Comparison of ENCODE assay signal across 9 mouse cellular contexts in the genomic region with DNA sequence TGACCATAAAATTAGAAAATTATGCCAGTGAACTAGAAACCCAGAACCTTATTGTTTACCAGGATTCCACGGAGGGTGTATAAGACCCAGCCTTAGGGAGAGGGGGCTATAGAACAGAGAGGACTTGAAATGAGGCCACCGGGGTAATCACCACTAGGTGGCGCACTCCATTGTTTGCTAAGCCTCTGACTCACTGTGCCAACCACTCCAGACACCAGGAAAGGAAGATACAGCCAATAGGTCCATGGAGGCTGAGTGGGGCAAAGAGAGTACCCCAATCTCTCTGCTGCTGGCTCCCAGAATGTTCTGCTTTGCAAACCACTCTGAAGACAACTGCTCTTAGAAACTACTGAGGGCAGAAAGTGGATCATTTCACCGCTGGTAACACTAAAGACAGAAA.
A peak's percentile ranks its signal among the peaks of the same experiment; 100 is the strongest.
DNase-seq lines count a peak whose midpoint lies in the region; ATAC-seq lines count a peak whose summit lies in the region.
"Had no signal": no experiment of that assay in that cellular context is flagged by ENCODE, and none has a peak within 500 bp of the region (broad histone marks: within the 10 kb centered on the region; RNA-seq: fewer than 3 reads in every experiment).

No protein-coding gene starts in this region.

- H3K4me1 ChIP-seq in embryonic facial prominence, embryonic 11.5 days (ENCODE audit: control insufficient read depth, insufficient read depth, low read length) = no peaks in the 10 kb centered on the region
- H3K4me1 ChIP-seq in midbrain, embryonic 13.5 days (replicated peaks) = 0 out of 2 replicates have a peak, but pooled peaks cover 5% of the 10 kb centered on the region
- H3K4me1 ChIP-seq: liver, embryonic 15.5 days had no signal

- H3K9me3 ChIP-seq in embryonic facial prominence, embryonic 11.5 days (replicated peaks; ENCODE audit: control insufficient read depth, low read length) = no peaks in the 10 kb centered on the region
- H3K9me3 ChIP-seq in midbrain, embryonic 13.5 days = no peaks in the 10 kb centered on the region
- H3K9me3 ChIP-seq: liver, embryonic 15.5 days had no signal

- DNase-seq in layer of hippocampus, adult 11-12 months (ENCODE audit: low spot score) = peak; percentile 56
- no peak for DNase-seq in layer of hippocampus, adult 9-10 months (ENCODE audit: low spot score)
- peak; percentile 31 to 34 for DNase-seq in adrenal gland, postnatal 4 days (ENCODE audit: low spot score in 2 of 2)
- peak; percentile 68 for DNase-seq in embryonic facial prominence, embryonic 11.5 days (ENCODE audit: low spot score)
- DNase-seq in heart, postnatal 14 days = peak; percentile 70 to 79
- DNase-seq in layer of hippocampus, postnatal 25 days (ENCODE audit: extremely low spot score in 1 of 2, low spot score in 1 of 2) = peak; percentile 26 to 67
- DNase-seq in testis, postnatal 10 days (ENCODE audit: low spot score) = peak; percentile 85

- H3K27me3 ChIP-seq in embryonic facial prominence, embryonic 11.5 days (ENCODE audit: control insufficient read depth, insufficient read depth, low read length) = no peaks in the 10 kb centered on the region
- no peaks in the 10 kb centered on the region for H3K27me3 ChIP-seq in midbrain, embryonic 13.5 days
- H3K27me3 ChIP-seq: liver, embryonic 15.5 days had no signal

- H3K4me2 ChIP-seq in embryonic facial prominence, embryonic 11.5 days (ENCODE audit: low read depth, low read length) = no peak overlapping the region
- no peak overlapping the region for H3K4me2 ChIP-seq in midbrain, embryonic 13.5 days (replicated peaks)
- H3K4me2 ChIP-seq: liver, embryonic 15.5 days had no signal

- peak; percentile 73 for ATAC-seq in embryonic facial prominence, embryonic 11.5 days (replicated peaks; ENCODE audit: insufficient number of reproducible peaks, low FRiP score, low TSS enrichment, low read depth)
- peak; percentile 63; the same call in 1 of the 2 replicates for ATAC-seq in midbrain, embryonic 13.5 days

- H3K9ac ChIP-seq in embryonic facial prominence, embryonic 11.5 days (replicated peaks; ENCODE audit: low read length) = no peak overlapping the region
- no peak overlapping the region for H3K9ac ChIP-seq in midbrain, embryonic 13.5 days (replicated peaks)
- H3K9ac ChIP-seq: liver, embryonic 15.5 days had no signal

- no peak overlapping the region for H3K27ac ChIP-seq in embryonic facial prominence, embryonic 11.5 days (replicated peaks; ENCODE audit: low read depth, low read length)
- no peak overlapping the region for H3K27ac ChIP-seq in midbrain, embryonic 13.5 days
- H3K27ac ChIP-seq: liver, embryonic 15.5 days had no signal

- intact Hi-C loops in heart, postnatal 14 days (cut with DNase I) = loop anchor here (1.0 to 10.0 kb wide), 3 partner anchors 102 to 521 kb away; no protein-coding TSS in a partner anchor

- H3K4me3 ChIP-seq in embryonic facial prominence, embryonic 11.5 days (ENCODE audit: low read depth, low read length) = no peak overlapping the region
- no peak overlapping the region for H3K4me3 ChIP-seq in midbrain, embryonic 13.5 days (replicated peaks)
- H3K4me3 ChIP-seq: liver, embryonic 15.5 days had no signal

- no peaks in the 10 kb centered on the region for H3K36me3 ChIP-seq in embryonic facial prominence, embryonic 11.5 days (replicated peaks; ENCODE audit: control insufficient read depth, insufficient read depth, low read depth, low read length)
- H3K36me3 ChIP-seq in midbrain, embryonic 13.5 days = no peaks in the 10 kb centered on the region
- H3K36me3 ChIP-seq: liver, embryonic 15.5 days had no signal

- WGBS in embryonic facial prominence, embryonic 11.5 days = 27% methylated on average over 4 of the region's 4 CpGs
- WGBS in midbrain, embryonic 13.5 days = 31% methylated on average over 4 of the region's 4 CpGs
